Mouse (Mus musculus) brain, embryonic 14.5 days (tissue): ENCODE measurements around the gene Dnal4.

Experiments used
- CTCF ChIP-seq: fragments of 200-500 bp; IDR thresholded peaks from 2 replicates; pipeline ENCODE4 v1.5.1; 2012; ENCODE audit warnings: inconsistent platforms, mild to moderate bottlenecking, moderate library complexity, borderline replicate concordance; ENCODE audit not compliant: insufficient read depth, insufficient read length; ENCODE audit errors: extremely low read depth
- POLR2A ChIP-seq: fragments of 200-500 bp; IDR thresholded peaks from 2 replicates; pipeline ENCODE4 v1.6.1; 2012; ENCODE audit warnings: mild to moderate bottlenecking, inconsistent platforms, borderline replicate concordance; ENCODE audit not compliant: poor library complexity, insufficient read depth, insufficient read length, severe bottlenecking; ENCODE audit errors: extremely low read depth

DNA sequence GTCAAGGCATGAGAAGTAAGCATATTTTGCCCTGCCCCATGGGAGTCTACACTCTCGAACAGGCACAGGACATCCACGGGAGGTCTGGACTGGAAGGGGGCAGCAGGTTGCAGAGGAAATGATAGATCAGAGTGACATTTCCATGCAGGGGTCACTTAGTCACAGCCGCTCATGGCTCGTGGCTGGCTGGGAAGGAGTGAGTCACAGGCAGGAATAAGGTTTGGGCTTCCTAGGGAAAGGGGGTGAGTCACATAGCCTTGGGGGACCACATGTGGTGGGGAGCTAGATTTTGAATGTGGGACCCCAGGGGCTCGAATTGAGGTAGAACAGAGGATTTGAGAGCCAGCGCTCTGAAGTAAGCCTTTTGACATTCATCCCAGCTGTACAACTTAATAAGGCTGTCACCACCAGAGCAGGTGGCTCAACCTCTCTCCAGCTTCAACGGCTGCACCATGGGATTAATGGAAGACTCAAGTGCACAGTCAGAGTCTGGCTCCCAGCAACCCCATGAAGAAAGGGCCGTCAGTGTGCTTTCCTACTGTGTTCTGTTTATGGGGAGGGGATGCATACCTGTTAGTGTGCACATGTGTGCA is 36.1 kb upstream of the Dnal4 start:
- TF ChIP-seq CTCF (no peak), POLR2A (no peak)
